Mouse (Mus musculus) spleen, adult 2 months (tissue): Measurements from ENCODE around the gene Rps6kc1.

ENCODE experiments used
- CTCF ChIP-seq: fragments of 200-500 bp; IDR thresholded peaks from 2 replicates; pipeline ENCODE4 v1.5.1; 2011; ENCODE audit warnings: mild to moderate bottlenecking, inconsistent platforms; ENCODE audit not compliant: insufficient read depth, insufficient read length, insufficient replicate concordance; ENCODE audit errors: extremely low read depth
- POLR2A ChIP-seq: fragments of 200-500 bp; IDR thresholded peaks from 2 replicates; pipeline ENCODE4 v1.6.1; 2011; ENCODE audit warnings: low read depth, low read length, inconsistent platforms

- no peak for TF ChIP-seq CTCF
- TF ChIP-seq POLR2A, result no peak
Observed at GRCm38 (mm10) chr1:190918938-190919337, 7.4 kb upstream of the Rps6kc1 start.
